Mouse (Mus musculus): ENCODE measurements at regions not wholly inside any gene's neighbourhood (a gene's known extent, or its start where the extent isn't known, plus 50 kb on each side); places are given as distances from the start of the nearest gene placed in this dataset.

DNA sequence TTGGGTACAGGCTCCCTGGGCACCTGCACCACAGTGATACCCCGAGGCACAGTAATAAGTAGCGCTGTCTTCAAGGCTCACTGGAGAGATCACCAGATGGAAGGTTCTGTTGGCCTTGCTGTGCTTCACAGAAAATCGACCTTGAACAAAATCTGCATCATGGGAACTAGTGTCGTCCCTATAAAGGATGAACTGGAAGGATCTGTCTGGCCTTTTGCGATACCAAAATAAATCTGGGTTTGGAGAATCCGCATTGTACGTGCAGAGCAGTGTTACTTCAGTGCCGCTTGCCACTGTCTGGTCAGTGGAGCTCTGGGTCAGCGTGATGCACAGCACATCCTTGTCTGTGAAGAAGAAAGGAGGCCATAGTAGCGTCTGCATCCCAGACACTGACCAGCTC lies 105.3 kb downstream of the Dad1 start:
- no peak for DNase-seq (ENCODE audit: low read depth, low spot score)

- DNase-seq (ENCODE audit: low read depth, low spot score), result no peak
Observed at GRCm38 (mm10) chr14:54148121-54148520, 105.8 kb downstream of the Dad1 start.

GRCm38 (mm10) chr14:54147546-54147945 lies 106.4 kb downstream of the Dad1 start:
- no peak for DNase-seq (ENCODE audit: low read depth, low spot score)

- DNase-seq (ENCODE audit: low read depth, low spot score), result no peak
Observed at GRCm38 (mm10) chr14:54145743-54146741, 107.9 kb downstream of the Dad1 start.

DNA sequence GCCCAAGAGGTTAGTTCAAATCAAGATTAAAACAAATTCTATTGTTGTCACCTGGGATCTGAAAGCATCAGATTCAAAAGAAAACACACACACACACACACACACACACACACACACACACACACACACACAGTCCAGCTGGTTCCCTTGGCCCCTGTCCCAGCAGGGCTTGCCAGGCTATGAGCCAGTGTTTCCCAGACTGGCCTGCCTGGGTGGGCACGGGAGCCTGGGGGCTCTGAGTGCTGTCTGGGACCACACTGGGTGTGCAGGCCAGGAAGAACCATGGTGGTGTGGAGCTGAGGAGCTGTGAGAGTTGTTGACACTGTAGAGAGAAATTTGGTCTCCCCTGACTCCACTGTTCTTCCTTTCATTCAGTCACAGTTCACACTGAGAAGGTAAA lies 110.1 kb downstream of the Dad1 start:
- DNase-seq (ENCODE audit: low read depth, low spot score), result no peak

GRCm38 (mm10) chr14:54138288-54138687 lies 115.6 kb downstream of the Dad1 start:
- no peak for DNase-seq (ENCODE audit: low read depth, low spot score)

DNA sequence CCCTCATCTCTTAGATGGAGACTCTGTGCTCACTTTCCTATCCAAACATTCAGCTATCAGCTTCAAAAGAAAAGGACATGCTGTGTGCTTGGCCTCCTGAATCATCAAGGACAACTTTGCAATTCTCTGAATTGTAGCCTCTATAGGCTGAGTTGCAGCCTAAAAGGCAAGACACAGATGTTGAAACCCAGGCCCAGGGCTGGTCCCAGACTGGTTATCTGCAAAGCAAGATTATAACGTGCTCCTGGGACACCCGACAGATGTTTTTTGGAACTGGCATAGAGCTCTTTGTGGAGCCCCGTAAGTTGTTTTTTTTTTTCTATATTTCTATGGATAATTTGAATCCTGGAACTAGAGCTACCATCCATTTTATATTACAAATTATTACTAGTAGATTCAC lies 117.4 kb downstream of the Dad1 start:
- DNase-seq (ENCODE audit: low read depth, low spot score), result no peak

GRCm38 (mm10) chr14:54128334-54128733 lies 125.6 kb downstream of the Dad1 start:
- DNase-seq (ENCODE audit: low read depth, low spot score), result no peak

- no peak for DNase-seq (ENCODE audit: low read depth, low spot score)
Observed at GRCm38 (mm10) chr14:54125510-54125909, 128.4 kb downstream of the Dad1 start.

GRCm38 (mm10) chr14:54121973-54122372 lies 131.9 kb downstream of the Dad1 start:
- DNase-seq (ENCODE audit: low read depth, low spot score), result no peak

- DNase-seq (ENCODE audit: low read depth, low spot score), result no peak
Observed at GRCm38 (mm10) chr14:54121340-54121739, 132.6 kb downstream of the Dad1 start.

GRCm38 (mm10) chr14:54120194-54120593 lies 133.7 kb downstream of the Dad1 start:
- no peak for DNase-seq (ENCODE audit: low read depth, low spot score)

- DNase-seq (ENCODE audit: low read depth, low spot score), result peak; percentile 83
Observed at GRCm38 (mm10) chr14:54117607-54118006, 136.3 kb downstream of the Dad1 start.

DNA sequence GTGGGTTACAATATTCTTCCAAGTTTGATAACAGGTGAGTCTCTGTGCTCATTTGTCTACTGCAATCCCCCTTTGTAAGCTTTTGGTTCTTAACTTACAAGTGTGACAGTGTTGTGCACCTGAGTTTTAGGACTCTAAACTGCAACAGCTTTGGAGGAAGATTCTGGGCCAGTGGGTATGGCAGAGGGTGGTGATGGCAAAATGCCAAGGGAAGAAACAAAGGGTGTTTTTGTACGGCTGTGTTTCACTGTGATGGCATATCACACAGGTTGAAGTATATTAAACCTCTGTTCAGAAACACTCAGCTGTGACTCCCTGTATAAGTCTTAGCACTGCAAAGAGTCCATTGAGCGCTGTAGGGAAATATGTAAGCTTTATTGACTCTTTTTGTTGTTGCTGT lies 140.7 kb downstream of the Dad1 start:
- DNase-seq (ENCODE audit: low read depth, low spot score), result no peak

DNA sequence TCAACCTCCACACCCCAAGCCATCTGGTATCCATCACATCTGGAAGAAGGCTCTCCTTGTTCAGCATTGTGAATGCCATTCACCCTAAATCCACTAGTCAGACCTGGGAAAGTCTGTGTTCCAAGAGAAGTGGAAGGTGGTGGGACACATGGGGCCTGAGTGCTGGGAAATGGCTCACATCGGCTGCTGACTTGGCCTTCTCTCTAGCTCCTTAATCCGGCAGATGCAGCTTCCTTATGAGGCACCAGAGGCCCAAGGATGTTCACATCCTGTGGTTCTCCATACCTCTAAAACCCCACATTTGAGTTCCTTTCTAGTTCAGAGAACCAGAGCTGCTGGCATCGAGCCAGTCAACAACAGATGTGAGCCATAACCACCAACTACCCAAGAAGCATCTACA lies 142.9 kb downstream of the Dad1 start:
- DNase-seq (ENCODE audit: low read depth, low spot score), result no peak

GRCm38 (mm10) chr14:54109129-54109528 lies 144.8 kb downstream of the Dad1 start:
- DNase-seq (ENCODE audit: low read depth, low spot score), result no peak

DNA sequence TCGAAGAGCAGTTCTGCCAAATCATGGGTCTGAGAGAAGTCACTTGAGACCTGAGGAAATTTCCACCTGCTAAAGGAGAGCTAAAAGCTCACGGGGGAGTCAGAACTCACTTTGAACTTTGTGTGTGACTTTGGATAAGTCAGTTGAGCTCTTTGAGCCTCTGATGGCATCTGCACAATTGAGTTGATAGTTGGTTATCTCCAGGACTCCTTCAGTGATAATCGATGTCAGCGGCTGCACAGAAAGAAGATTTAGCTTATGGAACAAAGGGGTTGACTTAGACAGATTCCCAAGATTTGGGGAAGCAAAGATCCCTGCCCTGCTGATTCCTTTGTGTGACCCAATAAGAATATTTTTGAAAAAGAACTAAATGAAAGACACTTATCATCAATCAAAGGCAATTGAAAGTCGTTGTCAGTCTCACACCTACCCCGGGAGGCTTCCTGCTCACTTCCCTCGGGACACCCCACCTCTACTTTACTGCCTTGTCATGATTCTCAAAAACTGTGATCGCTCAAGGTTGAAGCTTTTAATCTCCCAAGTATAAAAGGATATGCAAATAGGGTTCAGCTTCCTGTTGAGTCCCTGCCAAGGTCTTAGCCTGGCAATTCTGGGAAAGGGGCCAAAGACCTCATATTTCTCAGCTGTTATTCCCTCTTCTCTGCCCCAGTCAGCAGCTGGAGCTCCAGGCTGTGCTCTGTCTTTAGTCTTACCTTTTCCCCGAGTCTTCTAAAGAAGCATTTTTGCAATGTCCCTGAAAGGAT lies 145.4 kb downstream of the Dad1 start:
- peak; percentile 89 for DNase-seq (ENCODE audit: low read depth, low spot score)

DNA sequence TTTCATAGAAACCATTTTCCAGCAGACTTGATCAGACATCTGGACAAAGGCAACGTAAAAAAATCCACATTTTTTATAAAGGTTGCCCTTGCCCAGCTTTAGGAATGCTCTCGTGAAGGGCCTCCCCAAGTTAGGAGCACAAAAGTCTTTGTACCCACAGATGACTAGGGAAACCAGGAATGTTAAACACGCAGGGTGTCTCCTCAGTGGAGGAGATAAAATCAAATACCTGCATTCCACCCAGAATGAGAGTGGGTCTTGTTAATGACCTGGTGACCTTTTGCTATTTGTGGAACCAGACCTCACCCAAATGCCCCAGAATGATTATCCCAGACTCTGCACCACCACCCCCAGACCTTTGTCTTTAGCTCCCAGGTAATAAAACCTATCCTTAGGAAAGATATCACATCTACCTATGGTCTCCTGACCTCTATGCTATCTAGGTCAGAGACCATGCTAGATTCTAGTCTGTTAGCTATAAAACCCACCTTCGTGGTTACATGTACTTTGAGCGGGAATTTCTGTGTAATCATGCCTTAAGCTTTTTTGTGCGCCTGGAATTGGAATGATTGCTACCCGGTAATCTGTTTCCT lies 146.6 kb downstream of the Dad1 start:
- peak; percentile 87 for DNase-seq (ENCODE audit: low read depth, low spot score)

GRCm38 (mm10) chr14:54104243-54104642 lies 149.7 kb downstream of the Dad1 start:
- DNase-seq (ENCODE audit: low read depth, low spot score), result no peak

DNA sequence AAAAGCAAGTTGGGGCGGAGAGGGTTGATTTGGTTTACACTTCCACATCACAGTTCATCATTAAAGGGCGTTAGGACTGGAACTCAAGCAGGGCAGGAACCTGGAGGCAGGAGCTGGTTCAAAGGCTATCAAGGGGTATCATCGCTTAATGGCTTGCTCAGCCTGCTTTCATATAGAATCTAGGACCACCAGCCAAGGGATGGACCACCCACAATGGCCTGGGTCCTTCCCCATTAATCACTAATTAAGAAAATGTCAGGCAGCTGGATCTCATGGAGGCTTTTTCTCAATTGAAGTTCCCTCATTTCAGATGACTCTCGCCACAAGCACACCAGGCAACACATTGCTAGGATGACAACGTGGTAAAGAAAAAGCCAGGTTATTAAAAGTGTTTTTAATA lies 150.4 kb downstream of the Dad1 start:
- no peak for DNase-seq (ENCODE audit: low read depth, low spot score)

DNA sequence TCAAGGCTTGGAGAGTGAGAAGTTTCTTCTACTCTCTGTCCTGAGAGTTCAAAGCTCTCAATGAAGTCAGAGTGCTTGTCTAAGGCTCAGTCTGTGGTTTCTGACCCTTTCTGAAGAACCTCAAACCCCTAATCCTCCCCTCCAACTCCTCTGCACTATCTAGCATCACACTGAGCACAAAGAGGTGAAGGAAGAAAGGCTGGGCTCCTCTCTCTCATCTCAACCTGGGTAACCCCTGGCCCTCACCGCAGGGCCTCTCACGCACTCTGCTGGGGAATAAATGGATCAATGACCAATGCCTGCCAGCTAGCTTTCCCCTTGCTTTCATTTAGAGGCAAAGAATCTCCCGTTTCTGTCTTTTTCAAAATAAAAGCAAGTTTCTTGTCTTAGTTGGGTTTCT lies 150.8 kb downstream of the Dad1 start:
- no peak for DNase-seq (ENCODE audit: low read depth, low spot score)

- DNase-seq (ENCODE audit: low read depth, low spot score), result no peak
Observed at GRCm38 (mm10) chr14:54101775-54102174, 152.1 kb downstream of the Dad1 start.
